Mouse (Mus musculus): ENCODE results near the gene Kcnt1. TPM values are rescaled to one million over a fixed set of nuclear protein-coding genes. Genes with fewer than 3 reads are reported as not detected.
A peak's percentile ranks its signal among the peaks of the same experiment; 100 is the strongest.

Gene Kcnt1
- polyA plus RNA-seq, 1 experiment from 2014 or later = 0.34 TPM

DNA sequence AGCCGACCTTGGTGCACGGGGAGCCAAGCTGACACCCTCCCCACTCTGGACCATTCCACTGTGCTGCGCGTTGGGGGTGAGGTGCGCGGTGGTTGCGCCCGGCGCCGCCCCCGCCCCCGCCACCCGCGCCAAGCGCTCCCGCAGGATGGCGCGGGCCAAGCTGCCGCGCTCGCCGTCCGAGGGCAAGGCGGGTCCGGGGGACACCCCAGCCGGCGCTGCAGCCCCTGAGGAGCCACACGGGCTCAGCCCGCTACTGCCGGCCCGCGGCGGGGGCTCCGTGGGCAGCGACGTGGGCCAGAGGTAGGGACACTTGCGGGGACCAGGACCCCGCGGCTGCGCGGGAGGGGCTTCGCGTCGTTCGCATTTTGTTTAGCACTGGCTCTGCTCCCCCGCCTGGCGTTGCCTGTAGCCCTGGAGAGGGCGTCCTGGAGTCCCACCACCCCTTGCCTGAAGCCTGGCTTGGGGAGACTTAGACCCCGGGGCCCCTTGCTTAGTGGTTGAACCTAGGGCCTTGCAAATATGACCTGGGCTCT lies 14.3 kb downstream of the Kcnt1 start:
- Histone ChIP-seq H3K4me2 (peak overlapping the region; percentile 77), H3K4me3 (replicated peaks) (peak overlapping the region; percentile 47), H3K9me3 (0 out of 2 replicates have a peak, but pooled peaks cover 3% of the 10 kb centered on the region), H3K4me1 (replicated peaks) (peaks cover 8% of the 10 kb centered on the region; the same call in 1 of the 2 replicates), H3K27ac (no peak overlapping the region), H3K27me3 (peaks cover 65% of the 10 kb centered on the region), H3K36me3 (no peaks in the 10 kb centered on the region), H3K9ac (replicated peaks) (peak overlapping the region; percentile 44)
- WGBS = 3% methylated on average over 49 of the region's 49 CpGs
- ATAC-seq (ENCODE audit: insufficient number of reproducible peaks, insufficient read depth, low FRiP score, low TSS enrichment, low read depth) = no peak

DNA sequence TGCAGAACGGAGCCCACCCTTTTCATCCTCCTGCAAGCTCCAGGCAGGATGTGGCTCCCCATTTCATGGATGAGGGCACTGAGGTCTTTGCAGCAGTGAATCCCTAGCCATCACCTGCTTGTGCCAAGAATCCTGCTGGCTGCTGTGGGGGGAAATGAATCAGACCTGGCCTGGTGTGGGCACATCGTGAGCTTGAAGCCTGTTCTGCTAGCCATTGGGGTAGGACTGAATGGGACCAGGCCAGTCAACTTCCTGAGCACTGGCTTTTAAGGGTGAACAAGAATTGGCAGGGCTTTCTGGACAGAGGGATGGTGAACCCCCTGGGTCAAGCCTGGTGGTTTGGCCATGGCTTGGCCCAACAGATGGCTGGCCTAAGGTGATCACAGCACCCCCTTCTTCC lies 15.0 kb downstream of the Kcnt1 start:
- Histone ChIP-seq H3K4me3 (replicated peaks) (peak overlapping the region; percentile 47; the same call in 1 of the 2 replicates), H3K4me2 (no peak overlapping the region), H3K36me3 (no peaks in the 10 kb centered on the region), H3K9ac (replicated peaks) (no peak overlapping the region), H3K4me1 (replicated peaks) (peaks cover 8% of the 10 kb centered on the region; the same call in 1 of the 2 replicates), H3K9me3 (0 out of 2 replicates have a peak, but pooled peaks cover 3% of the 10 kb centered on the region), H3K27ac (no peak overlapping the region), H3K27me3 (peaks cover 63% of the 10 kb centered on the region)
- ATAC-seq (ENCODE audit: insufficient number of reproducible peaks, insufficient read depth, low FRiP score, low TSS enrichment, low read depth) = no peak
- 72% methylated on average over 2 of the region's 2 CpGs for WGBS

DNA sequence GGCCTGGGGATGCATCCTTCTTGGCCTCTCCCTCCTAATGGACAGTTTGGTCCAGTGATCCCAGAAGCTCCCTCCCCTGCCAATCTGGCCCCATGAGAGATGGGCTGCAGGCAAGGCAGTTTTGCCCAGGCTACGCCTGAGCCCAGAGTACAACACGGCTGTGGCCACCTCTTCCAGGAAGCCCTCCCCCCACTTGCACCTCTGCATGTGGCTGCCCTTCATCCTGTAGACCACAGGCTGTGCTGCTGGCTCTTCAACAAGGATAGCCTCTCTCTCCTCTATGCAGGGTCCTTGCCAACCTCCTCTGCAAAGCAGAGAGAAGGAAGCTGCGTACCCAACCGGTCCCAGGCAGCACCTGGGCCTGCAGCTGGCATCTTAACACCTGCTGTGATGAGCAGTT lies 15.5 kb downstream of the Kcnt1 start:
- Histone ChIP-seq H3K36me3 (no peaks in the 10 kb centered on the region), H3K4me1 (replicated peaks) (peaks cover 8% of the 10 kb centered on the region; the same call in 1 of the 2 replicates), H3K4me2 (no peak overlapping the region), H3K4me3 (replicated peaks) (no peak overlapping the region), H3K27ac (no peak overlapping the region), H3K9ac (replicated peaks) (no peak overlapping the region), H3K9me3 (0 out of 2 replicates have a peak, but pooled peaks cover 3% of the 10 kb centered on the region), H3K27me3 (peaks cover 58% of the 10 kb centered on the region)
- 71% methylated on average over 4 of the region's 4 CpGs for WGBS
- no peak for ATAC-seq (ENCODE audit: insufficient number of reproducible peaks, insufficient read depth, low FRiP score, low TSS enrichment, low read depth)

DNA sequence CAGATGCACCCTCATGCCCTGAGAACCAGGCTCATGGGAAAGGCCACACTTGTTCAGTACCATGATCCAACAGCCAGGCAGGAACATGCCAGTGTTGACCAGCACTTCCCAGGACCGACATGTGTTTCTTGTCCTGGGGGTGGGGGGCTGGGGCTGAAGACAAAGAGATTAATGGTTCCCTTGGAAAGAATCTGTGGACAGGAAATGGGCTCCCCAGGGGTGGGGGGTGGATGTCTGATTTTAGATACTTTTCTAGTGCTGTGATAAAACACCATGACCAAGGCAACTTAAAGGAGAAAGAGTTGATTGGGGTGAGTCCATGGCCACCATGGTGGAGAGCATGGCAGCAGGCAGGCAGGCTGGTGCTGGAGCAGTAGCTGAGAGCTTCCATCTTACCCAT lies 18.7 kb downstream of the Kcnt1 start:
- 15% methylated on average over 1 of the region's 1 CpGs for WGBS

DNA sequence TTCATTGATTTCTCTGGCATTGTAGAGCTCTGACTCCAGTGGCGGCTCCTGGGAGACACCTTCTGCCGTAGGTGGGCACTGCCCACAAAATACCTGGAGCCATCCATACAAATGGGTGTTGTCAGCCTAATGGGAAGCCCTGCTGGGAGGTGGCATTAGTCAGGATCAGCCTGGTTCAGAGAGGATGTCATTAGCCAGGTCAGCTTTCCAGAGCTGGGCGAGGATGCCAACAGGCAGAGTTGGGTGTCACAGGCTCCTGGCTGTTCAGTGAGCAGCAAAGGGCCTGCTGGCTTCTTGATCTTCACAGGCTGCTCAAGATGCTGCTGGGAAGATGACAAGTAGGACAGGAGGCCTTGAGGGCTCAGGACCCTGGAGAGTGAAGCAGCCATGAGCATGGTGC lies 21.2 kb downstream of the Kcnt1 start:
- Histone ChIP-seq H3K4me1 (replicated peaks) (no peaks in the 10 kb centered on the region), H3K36me3 (no peaks in the 10 kb centered on the region), H3K4me3 (replicated peaks) (no peak overlapping the region), H3K9ac (replicated peaks) (no peak overlapping the region), H3K27ac (no peak overlapping the region), H3K4me2 (no peak overlapping the region), H3K27me3 (peaks cover 12% of the 10 kb centered on the region; the same call in 1 of the 2 replicates), H3K9me3 (no peaks in the 10 kb centered on the region)
- 83% methylated on average over 3 of the region's 3 CpGs for WGBS
- no peak for ATAC-seq (ENCODE audit: insufficient number of reproducible peaks, insufficient read depth, low FRiP score, low TSS enrichment, low read depth)

More for the DNA sequence above, 18.7 kb downstream of the Kcnt1 start:
- no peak overlapping the region for H3K4me3 ChIP-seq (replicated peaks)
- H3K9me3 ChIP-seq = no peaks in the 10 kb centered on the region
- H3K27ac ChIP-seq = no peak overlapping the region
- peaks cover 8% of the 10 kb centered on the region; the same call in 1 of the 2 replicates for H3K4me1 ChIP-seq (replicated peaks)
- H3K4me2 ChIP-seq = no peak overlapping the region
- ATAC-seq (ENCODE audit: insufficient number of reproducible peaks, insufficient read depth, low FRiP score, low TSS enrichment, low read depth) = no peak
- H3K27me3 ChIP-seq = peaks cover 35% of the 10 kb centered on the region
- H3K9ac ChIP-seq (replicated peaks) = no peak overlapping the region
- no peaks in the 10 kb centered on the region for H3K36me3 ChIP-seq

DNA sequence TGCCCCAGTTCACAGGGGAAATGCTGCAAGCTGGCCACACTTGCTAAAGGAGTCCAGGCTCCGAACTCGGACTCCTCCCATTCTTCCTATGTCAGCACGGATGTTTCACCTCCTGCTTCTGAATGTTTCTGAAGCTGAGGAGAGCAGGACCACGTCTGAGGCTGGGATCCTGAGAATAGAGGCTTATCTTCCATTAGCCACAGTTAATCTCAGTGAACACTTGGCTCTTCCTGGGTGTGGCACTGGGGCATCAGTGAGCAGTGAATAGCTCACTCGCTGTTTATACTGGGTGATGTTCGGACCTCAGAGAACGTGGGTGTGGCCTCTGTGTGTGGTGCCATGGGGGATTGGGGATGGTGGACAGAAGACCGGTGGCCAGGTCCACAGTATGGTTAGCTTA lies 23.7 kb downstream of the Kcnt1 start:
- no peaks in the 10 kb centered on the region for H3K4me1 ChIP-seq (replicated peaks)
- H3K9me3 ChIP-seq = no peaks in the 10 kb centered on the region
- ATAC-seq (ENCODE audit: insufficient number of reproducible peaks, insufficient read depth, low FRiP score, low TSS enrichment, low read depth) = no peak
- no peaks in the 10 kb centered on the region for H3K36me3 ChIP-seq
- H3K9ac ChIP-seq (replicated peaks) = no peak overlapping the region
- H3K27ac ChIP-seq = no peak overlapping the region
- no peak overlapping the region for H3K4me3 ChIP-seq (replicated peaks)
- no peaks in the 10 kb centered on the region for H3K27me3 ChIP-seq
- no peak overlapping the region for H3K4me2 ChIP-seq
- WGBS = 61% methylated on average over 8 of the region's 8 CpGs

DNA sequence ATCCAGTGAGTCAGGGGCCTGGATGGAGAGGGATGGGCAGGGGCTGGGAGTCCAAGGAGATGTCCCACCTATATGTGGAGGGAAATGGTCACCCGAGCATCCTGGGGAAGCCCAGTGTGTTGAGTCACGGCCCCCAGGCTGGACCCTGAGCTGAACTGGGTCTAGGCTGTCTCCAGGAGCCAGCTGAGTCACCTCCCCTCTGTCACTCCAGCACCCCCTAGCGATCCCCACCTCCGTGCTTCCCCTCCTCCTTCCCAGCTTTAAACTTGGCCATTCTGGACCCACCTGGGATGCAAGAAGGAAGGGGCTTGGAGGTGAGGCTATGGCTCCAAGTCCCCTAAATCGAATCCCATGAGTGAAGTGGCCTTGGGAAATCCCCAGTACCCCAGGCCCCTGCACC lies 24.6 kb downstream of the Kcnt1 start:
- no peaks in the 10 kb centered on the region for H3K4me1 ChIP-seq (replicated peaks)
- H3K9me3 ChIP-seq = no peaks in the 10 kb centered on the region
- no peaks in the 10 kb centered on the region for H3K27me3 ChIP-seq
- H3K4me2 ChIP-seq = no peak overlapping the region
- 47% methylated on average over 5 of the region's 5 CpGs for WGBS
- no peaks in the 10 kb centered on the region for H3K36me3 ChIP-seq
- no peak overlapping the region for H3K9ac ChIP-seq (replicated peaks)
- no peak overlapping the region for H3K27ac ChIP-seq
- H3K4me3 ChIP-seq (replicated peaks) = no peak overlapping the region
- no peak for ATAC-seq (ENCODE audit: insufficient number of reproducible peaks, insufficient read depth, low FRiP score, low TSS enrichment, low read depth)

DNA sequence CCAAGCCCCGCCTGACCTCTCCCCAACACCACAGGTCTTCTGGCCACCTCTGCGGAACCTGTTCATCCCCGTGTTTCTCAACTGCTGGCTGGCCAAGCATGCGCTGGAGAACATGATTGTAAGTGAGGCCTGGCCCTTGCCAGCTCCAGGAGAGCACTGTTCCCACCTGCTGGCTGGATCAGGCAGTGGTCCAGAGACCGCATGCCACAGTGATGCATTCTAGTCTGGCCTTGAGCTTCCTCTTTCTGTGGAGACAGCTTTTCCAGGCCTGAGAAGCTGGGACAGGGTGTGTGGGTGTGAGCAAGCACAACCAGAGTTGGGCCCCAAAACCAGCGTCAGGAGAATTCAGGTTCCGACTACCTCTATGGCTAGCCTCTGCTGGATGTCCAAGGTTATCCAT lies 28.9 kb downstream of the Kcnt1 start:
- ATAC-seq (ENCODE audit: insufficient number of reproducible peaks, insufficient read depth, low FRiP score, low TSS enrichment, low read depth) = no peak
- WGBS = 80% methylated on average over 7 of the region's 7 CpGs
- Histone ChIP-seq H3K36me3 (no peaks in the 10 kb centered on the region), H3K4me1 (replicated peaks) (no peaks in the 10 kb centered on the region), H3K9ac (replicated peaks) (no peak overlapping the region), H3K4me3 (replicated peaks) (no peak overlapping the region), H3K27me3 (no peaks in the 10 kb centered on the region), H3K4me2 (no peak overlapping the region), H3K9me3 (no peaks in the 10 kb centered on the region), H3K27ac (no peak overlapping the region)

DNA sequence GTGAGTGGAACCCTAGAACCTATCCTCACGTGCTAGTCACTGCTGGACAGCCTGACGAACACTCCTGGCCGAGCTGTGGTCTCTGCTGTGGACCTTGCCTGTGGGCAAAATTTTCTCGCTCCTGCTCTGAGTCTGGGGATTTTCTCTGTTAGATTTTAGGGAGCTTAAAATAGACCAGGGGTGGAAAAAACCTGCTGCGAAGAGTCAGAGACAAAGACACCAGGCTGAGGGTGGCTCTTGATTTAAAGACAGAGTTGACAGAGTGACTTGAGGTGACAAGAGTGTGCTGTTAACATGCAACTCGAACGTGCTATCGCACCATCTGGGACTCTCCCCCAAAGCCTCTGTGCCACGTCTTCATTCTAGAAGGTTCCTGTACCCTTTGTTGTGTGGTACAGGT lies 35.4 kb downstream of the Kcnt1 start:
- H3K4me3 ChIP-seq (replicated peaks) = no peak overlapping the region
- no peak for ATAC-seq (ENCODE audit: insufficient number of reproducible peaks, insufficient read depth, low FRiP score, low TSS enrichment, low read depth)
- WGBS = 84% methylated on average over 9 of the region's 9 CpGs
- H3K27ac ChIP-seq = no peak overlapping the region
- H3K27me3 ChIP-seq = no peaks in the 10 kb centered on the region
- no peaks in the 10 kb centered on the region for H3K4me1 ChIP-seq (replicated peaks)
- H3K36me3 ChIP-seq = no peaks in the 10 kb centered on the region
- no peak overlapping the region for H3K4me2 ChIP-seq
- no peak overlapping the region for H3K9ac ChIP-seq (replicated peaks)
- H3K9me3 ChIP-seq = no peaks in the 10 kb centered on the region

DNA sequence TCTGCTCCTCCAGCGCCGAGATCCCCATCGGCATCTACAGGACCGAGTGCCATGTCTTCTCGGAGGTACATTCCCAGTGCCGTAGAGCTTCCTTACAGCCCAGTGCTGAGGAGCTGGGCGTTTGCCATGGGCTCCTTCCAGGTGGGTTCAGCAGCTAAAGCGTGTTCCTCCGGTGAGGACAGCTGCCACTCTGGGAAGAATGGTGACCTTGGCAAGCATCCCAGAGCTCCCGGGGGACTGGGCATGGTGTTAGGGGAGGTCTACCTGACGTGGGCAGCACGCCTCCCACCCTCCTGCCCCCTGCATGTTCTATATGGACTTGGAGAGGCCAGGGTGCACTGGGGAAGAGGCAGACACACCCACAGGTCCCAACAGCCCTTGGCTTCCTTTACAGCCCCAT lies 46.3 kb downstream of the Kcnt1 start:
- H3K9me3 ChIP-seq = no peaks in the 10 kb centered on the region
- no peaks in the 10 kb centered on the region for H3K27me3 ChIP-seq
- H3K27ac ChIP-seq = no peak overlapping the region
- H3K36me3 ChIP-seq = no peaks in the 10 kb centered on the region
- no peak overlapping the region for H3K9ac ChIP-seq (replicated peaks)
- no peaks in the 10 kb centered on the region for H3K4me1 ChIP-seq (replicated peaks)
- no peak for ATAC-seq (ENCODE audit: insufficient number of reproducible peaks, insufficient read depth, low FRiP score, low TSS enrichment, low read depth)
- no peak overlapping the region for H3K4me2 ChIP-seq
- H3K4me3 ChIP-seq (replicated peaks) = no peak overlapping the region
- WGBS = 81% methylated on average over 12 of the region's 12 CpGs

DNA sequence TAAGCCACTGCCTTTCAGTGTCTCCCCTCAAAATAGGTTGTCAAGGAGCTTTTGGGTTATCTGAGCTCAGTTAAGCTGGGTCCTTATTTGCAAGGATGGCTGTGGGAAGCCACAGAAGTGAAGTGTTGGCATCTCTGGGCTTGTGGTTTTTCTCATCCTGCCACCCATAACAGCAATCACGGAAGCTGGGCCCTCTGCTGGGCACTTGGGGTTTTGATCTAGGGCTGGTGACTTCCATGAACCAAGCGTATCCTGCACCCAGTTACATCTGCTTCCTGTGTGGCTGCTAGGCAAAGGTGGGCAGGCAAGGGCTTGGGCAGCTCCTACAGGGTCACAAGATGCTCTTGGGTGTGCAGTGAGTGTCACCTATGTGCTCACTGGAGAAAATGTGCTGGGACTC lies 49.7 kb downstream of the Kcnt1 start:
- Histone ChIP-seq H3K9ac (replicated peaks) (no peak overlapping the region), H3K4me1 (replicated peaks) (no peaks in the 10 kb centered on the region), H3K9me3 (no peaks in the 10 kb centered on the region), H3K36me3 (no peaks in the 10 kb centered on the region), H3K27ac (no peak overlapping the region), H3K27me3 (no peaks in the 10 kb centered on the region), H3K4me3 (replicated peaks) (no peak overlapping the region), H3K4me2 (no peak overlapping the region)
- 45% methylated on average over 2 of the region's 2 CpGs for WGBS
- no peak for ATAC-seq (ENCODE audit: insufficient number of reproducible peaks, insufficient read depth, low FRiP score, low TSS enrichment, low read depth)

DNA sequence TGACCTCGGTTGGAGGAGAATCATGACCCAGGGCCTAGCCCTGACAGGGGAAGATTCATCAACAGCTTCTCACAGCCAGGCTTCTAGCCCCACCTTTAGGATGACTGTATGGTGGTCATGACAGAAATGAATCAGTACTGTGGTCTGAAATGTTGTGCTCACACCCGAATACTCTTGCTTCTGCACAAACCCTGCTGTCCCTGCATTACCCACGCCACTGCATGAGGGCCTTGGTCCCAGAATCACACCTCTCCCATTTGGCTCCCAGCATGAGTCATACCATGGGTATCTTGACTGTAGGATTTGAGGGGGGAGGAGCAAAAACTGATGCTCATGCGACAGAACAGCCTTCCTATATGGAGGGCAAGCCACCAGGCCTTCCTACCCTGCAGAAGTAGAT lies 50.7 kb downstream of the Kcnt1 start:
- H3K4me1 ChIP-seq (replicated peaks) = no peaks in the 10 kb centered on the region
- H3K9ac ChIP-seq (replicated peaks) = no peak overlapping the region
- no peaks in the 10 kb centered on the region for H3K36me3 ChIP-seq
- no peak overlapping the region for H3K4me3 ChIP-seq (replicated peaks)
- no peak overlapping the region for H3K27ac ChIP-seq
- no peaks in the 10 kb centered on the region for H3K27me3 ChIP-seq
- WGBS = 65% methylated on average over 4 of the region's 4 CpGs
- no peak overlapping the region for H3K4me2 ChIP-seq
- no peak for ATAC-seq (ENCODE audit: insufficient number of reproducible peaks, insufficient read depth, low FRiP score, low TSS enrichment, low read depth)
- no peaks in the 10 kb centered on the region for H3K9me3 ChIP-seq
